Mouse (Mus musculus): Measurements from ENCODE around the gene St6galnac4.

DNA sequence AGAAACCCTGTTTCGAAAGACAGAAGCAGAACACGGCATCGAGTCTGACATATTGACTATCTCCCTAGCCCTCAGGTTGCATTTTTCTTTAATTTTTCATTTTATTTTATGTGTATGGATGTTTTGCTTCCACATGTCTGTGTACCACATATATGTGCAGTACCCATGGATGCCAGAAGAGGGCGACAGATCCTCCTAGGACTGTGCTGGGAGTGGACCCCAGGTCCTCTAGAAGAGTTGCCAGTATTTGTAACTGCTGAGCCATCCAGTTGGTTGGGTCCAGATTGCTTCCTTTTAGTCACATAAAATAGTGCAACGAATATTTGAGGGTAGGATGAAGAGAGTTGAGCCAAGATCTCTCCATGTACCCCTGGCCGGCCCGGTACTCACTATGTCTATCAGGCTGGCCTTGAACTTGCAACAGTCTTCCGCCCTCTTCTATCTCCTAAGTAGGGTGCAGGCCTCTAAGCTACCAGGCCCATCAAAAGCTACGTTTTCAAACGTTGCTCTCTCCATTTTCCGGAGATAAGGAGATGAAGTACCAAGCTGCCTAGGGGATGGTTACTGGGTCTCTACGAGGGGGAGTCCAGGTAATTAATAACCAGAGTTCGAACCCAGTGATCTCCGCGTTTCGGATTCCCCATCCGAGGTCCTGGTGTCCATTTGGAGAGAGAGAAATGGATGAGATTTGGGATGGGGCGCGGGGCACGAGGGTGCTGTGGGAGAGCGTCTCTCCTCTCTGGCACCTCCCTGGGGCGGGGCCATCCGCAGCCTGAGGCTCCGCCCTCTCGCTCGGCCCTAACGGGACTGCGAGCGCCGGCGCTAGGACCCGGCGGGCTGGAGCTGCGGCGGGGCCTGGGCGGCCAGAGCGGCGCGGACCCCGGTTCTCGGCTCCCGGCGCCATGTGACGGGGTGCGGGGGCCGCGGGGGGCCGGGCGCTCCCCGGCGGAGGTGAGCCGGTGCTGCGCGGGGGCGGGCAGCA lies 19.6 kb downstream of the St6galnac4 start:
- TF ChIP-seq POLR2A (IDR thresholded peaks at IDR 0.05; ENCODE audit: extremely low read depth, insufficient read depth, low read length): no peak
- TF ChIP-seq CTCF (IDR thresholded peaks at IDR 0.05; ENCODE audit: extremely low read depth, insufficient read depth, low read length): peak; percentile 35; the same call in 1 of the 2 replicates

All from cortical plate, adult 2 months (tissue).